Mouse (Mus musculus): ENCODE data around the gene Sox2.

DNA sequence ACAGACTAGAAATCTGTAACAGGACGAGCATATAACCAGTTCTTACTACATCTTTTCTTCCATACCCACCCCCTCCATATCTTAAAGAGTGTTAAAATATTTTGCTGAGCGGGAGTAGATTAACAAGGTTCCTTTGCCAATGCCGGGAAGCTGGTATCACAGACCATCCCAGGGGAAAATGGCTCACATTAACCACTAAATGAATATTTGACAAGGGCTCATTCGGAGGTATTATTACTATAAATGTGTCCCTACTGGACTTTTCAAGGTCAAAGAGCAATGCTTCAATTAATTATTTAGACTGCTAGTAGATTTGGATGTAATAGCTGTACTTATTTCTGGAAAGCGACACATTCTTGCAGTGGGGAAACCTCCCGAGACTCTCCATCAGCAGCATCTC, 4.6 kb downstream of the Sox2 start:
- TF ChIP-seq POLR2A (IDR thresholded peaks at IDR 0.05; ENCODE audit: low read depth, low read length): no peak
- TF ChIP-seq CTCF (conservative IDR thresholded peaks at IDR 0.05; ENCODE audit: insufficient read depth, insufficient read length, low read depth, low read length): no peak

All from kidney, adult 2 months (tissue).